Mouse (Mus musculus) liver, postnatal 0 days (tissue): ENCODE measurements around the gene Zyx.

ENCODE experiments used
- CTCF ChIP-seq: sonication (generic); IDR thresholded peaks from 2 replicates; pipeline ENCODE4 v1.5.1; 2016; ENCODE audit warnings: antibody characterized with exemption, low read depth
- EP300 ChIP-seq: IDR thresholded peaks from 2 replicates; pipeline ENCODE4 v1.6.1; 2016; ENCODE audit warnings: antibody characterized with exemption, low read depth, mild to moderate bottlenecking

DNA sequence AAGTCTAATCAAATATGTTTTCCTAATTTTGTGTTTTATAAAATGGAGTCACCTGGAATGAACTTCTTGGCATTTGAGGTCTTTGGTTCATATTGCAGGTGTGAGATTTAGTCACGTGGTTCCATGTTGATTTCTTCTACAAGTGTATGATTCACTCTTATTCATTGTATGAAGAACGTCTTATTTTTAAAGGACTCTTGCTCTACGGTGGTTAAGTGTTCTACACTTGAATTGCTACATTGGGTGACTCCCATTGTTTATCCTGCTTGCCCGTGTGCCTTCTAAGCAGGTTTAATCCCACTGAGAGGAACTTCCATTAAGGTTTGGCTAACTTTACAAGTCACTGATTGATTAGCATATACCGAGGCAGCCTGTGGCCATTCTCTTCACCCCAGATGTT, 27.9 kb downstream of the Zyx start:
- TF ChIP-seq EP300 (no peak), CTCF (no peak)
